Mouse (Mus musculus) CH12.LX (cell line): ENCODE measurements around the gene Pkp4. TPM values are rescaled to one million over a fixed set of nuclear protein-coding genes. Genes with fewer than 3 reads are reported as not detected.

Experiments used
- DNase-seq: peaks from one replicate; pipeline ENCODE4 v3.0.0-alpha.2; 2013; ENCODE audit errors: extremely low read depth
- H3K27ac ChIP-seq: 2 replicates; pipeline ENCODE4 v1.5.1; 2012; ENCODE audit warnings: low read depth, mild to moderate bottlenecking, control low read depth, moderate library complexity; ENCODE audit not compliant: insufficient read depth
- H3K27me3 ChIP-seq: replicated peaks from 2 replicates; pipeline ENCODE3; 2012; ENCODE audit warnings: inconsistent platforms
- H3K36me3 ChIP-seq, 2 experiments: replicated peaks in 1 of 2; 2 replicates each; pipeline versions ENCODE3 to v1.6.1; 2012; ENCODE audit warnings: inconsistent platforms in 1 of 2, low read length in 1 of 2, mild to moderate bottlenecking in 1 of 2, mixed read lengths in 1 of 2, moderate library complexity in 1 of 2; ENCODE audit not compliant: control insufficient read depth in 1 of 2, insufficient read depth in 1 of 2
- H3K4me1 ChIP-seq, 2 experiments: 2 replicates each; pipeline ENCODE4 v1.6.1; 2012; ENCODE audit warnings: inconsistent platforms in 1 of 2, moderate library complexity in 1 of 2; ENCODE audit not compliant: insufficient read depth in 2 of 2, control insufficient read depth in 1 of 2
- H3K4me2 ChIP-seq: 2 replicates; pipeline ENCODE4 v1.6.1; 2012; ENCODE audit warnings: low read depth, mild to moderate bottlenecking, control low read depth; ENCODE audit not compliant: poor library complexity, insufficient read depth, severe bottlenecking
- H3K4me3 ChIP-seq, 3 experiments: fragments of 150-350 bp in 1 of 3; sonication (generic) in 1 of 3; replicated peaks in 1 of 3; 2 replicates each; pipeline versions ENCODE3 to v1.5.1; 2011 to 2012; ENCODE audit warnings: low read depth in 2 of 3, low read length in 2 of 3, mild to moderate bottlenecking in 2 of 3, moderate library complexity in 2 of 3, control low read depth in 1 of 3, improper control_type of control experiment in 1 of 3, inconsistent platforms in 1 of 3, mixed read lengths in 1 of 3; ENCODE audit not compliant: poor library complexity in 1 of 3
- H3K79me2 ChIP-seq: replicated peaks from 2 replicates; pipeline ENCODE4 v1.6.1; 2012; ENCODE audit warnings: mild to moderate bottlenecking, moderate library complexity; ENCODE audit not compliant: control insufficient read depth, poor library complexity, insufficient read depth, severe bottlenecking; ENCODE audit errors: extremely low read depth
- H3K9ac ChIP-seq: 2 replicates; pipeline ENCODE4 v1.6.1; 2012; ENCODE audit warnings: low read depth, mild to moderate bottlenecking, control low read depth, moderate library complexity; ENCODE audit not compliant: insufficient read depth
- H3K9me3 ChIP-seq: replicated peaks from 2 replicates; pipeline ENCODE3; 2012; ENCODE audit warnings: low read length, inconsistent platforms, mixed read lengths
- BHLHE40 ChIP-seq: IDR thresholded peaks from 2 replicates; pipeline ENCODE4 v1.6.1; 2011; ENCODE audit warnings: mild to moderate bottlenecking, low read depth, low read length, improper control_type of control experiment
- CTCF ChIP-seq, 2 experiments: IDR thresholded peaks in 1 of 2; conservative IDR thresholded peaks in 1 of 2; 2 replicates each; pipeline ENCODE4 v1.5.1; 2011 to 2012; ENCODE audit warnings: low read depth in 2 of 2, low read length in 2 of 2, improper control_type of control experiment in 1 of 2, inconsistent platforms in 1 of 2, mild to moderate bottlenecking in 1 of 2, moderate library complexity in 1 of 2
- E2F4 ChIP-seq: IDR thresholded peaks from 2 replicates; pipeline ENCODE4 v1.6.1; 2011; ENCODE audit warnings: low read depth, low read length, improper control_type of control experiment; ENCODE audit not compliant: insufficient replicate concordance
- ETS1 ChIP-seq: conservative IDR thresholded peaks from 2 replicates; pipeline ENCODE4 v1.6.1; 2012; ENCODE audit warnings: low read depth, mild to moderate bottlenecking, inconsistent platforms, low read length, improper control_type of control experiment, moderate library complexity
- GABPA ChIP-seq: IDR thresholded peaks from 2 replicates; pipeline ENCODE4 v1.6.1; 2012; ENCODE audit warnings: low read depth, low read length, improper control_type of control experiment, inconsistent platforms; ENCODE audit not compliant: insufficient replicate concordance
- HCFC1 ChIP-seq: IDR thresholded peaks from 2 replicates; pipeline ENCODE4 v1.6.1; 2012; ENCODE audit warnings: low read depth, mild to moderate bottlenecking, inconsistent platforms, low read length, improper control_type of control experiment
- IRF4 ChIP-seq: IDR thresholded peaks from 2 replicates; pipeline ENCODE4 v1.6.1; 2014; ENCODE audit warnings: low read depth, mild to moderate bottlenecking, inconsistent platforms, low read length, improper control_type of control experiment
- JUN ChIP-seq: IDR thresholded peaks from 2 replicates; pipeline ENCODE4 v1.6.1; 2011; ENCODE audit warnings: low read depth, mild to moderate bottlenecking, low read length, improper control_type of control experiment, moderate library complexity; ENCODE audit not compliant: insufficient read depth
- MAFK ChIP-seq: IDR thresholded peaks from 2 replicates; pipeline ENCODE4 v1.6.1; 2011; ENCODE audit warnings: low read length, improper control_type of control experiment; ENCODE audit not compliant: insufficient replicate concordance
- MAX ChIP-seq: IDR thresholded peaks from 2 replicates; pipeline ENCODE4 v1.6.1; 2011; ENCODE audit warnings: low read length, improper control_type of control experiment
- MYC ChIP-seq: IDR thresholded peaks from 2 replicates; pipeline ENCODE4 v1.6.1; 2011; ENCODE audit warnings: low read depth, mild to moderate bottlenecking, improper control_type of control experiment, low read length
- PAX5 ChIP-seq: IDR thresholded peaks from 2 replicates; pipeline ENCODE4 v1.6.1; 2012; ENCODE audit warnings: low read length, inconsistent platforms, mixed read lengths
- SIN3A ChIP-seq: IDR thresholded peaks from 2 replicates; pipeline ENCODE4 v1.6.1; 2012; ENCODE audit warnings: low read length, improper control_type of control experiment, inconsistent platforms
- ZC3H11A ChIP-seq: IDR thresholded peaks from 2 replicates; pipeline ENCODE4 v1.6.1; 2012; ENCODE audit warnings: low read depth, mild to moderate bottlenecking, inconsistent platforms, low read length, improper control_type of control experiment
- ZMIZ1 ChIP-seq: IDR thresholded peaks from 2 replicates; pipeline ENCODE4 v1.6.1; 2012; ENCODE audit warnings: low read depth, mild to moderate bottlenecking, inconsistent platforms, low read length, improper control_type of control experiment
- ZNF384 ChIP-seq: IDR thresholded peaks from 2 replicates; pipeline ENCODE4 v1.6.1; 2012; ENCODE audit warnings: low read depth, low read length, improper control_type of control experiment, inconsistent platforms
- dilution Hi-C: fragments of 300-500 bp; cut with MboI; formaldehyde crosslinking; loops from 2 replicates; pipeline ENCODE4 v1.14.3; 2020; ENCODE audit warnings: low sequenced_read_pairs; ENCODE audit not compliant: extremely low pct_unique_long_range_greater_than_20kb, extremely low pct_ligation_motif_present
- in situ Hi-C: fragments of 300-500 bp; cut with MboI; formaldehyde crosslinking; loops from 3 replicates; pipeline ENCODE4 v1.14.3; 2019; ENCODE audit warnings: low sequenced_read_pairs, low pct_ligation_motif_present, low pct_unique_long_range_greater_than_20kb, mixed read lengths
- polyA plus RNA-seq: library from polyadenylated mRNA; unstranded; fragments of >175 nt; gene quantifications from 2 replicates; pipeline ENCODE4 v1.2.1, GENCODE M21; 2012; ENCODE audit warnings: low read depth; ENCODE audit not compliant: insufficient read length
- total RNA-seq, 2 experiments: library from RNA; depleted of rRNA; stranded (reverse); fragments of 300-350 nt in 1 of 2; fragments of >200 nt in 1 of 2; gene quantifications; 2 replicates each; pipeline ENCODE4 v1.2.3; 2012 to 2014

Pkp4 gene
- total and polyA plus RNA-seq, 3 experiments, result not detected

GRCm38 (mm10) chr2:59183541-59183940 is 22.9 kb downstream of the Pkp4 start:
- Histone ChIP-seq H3K4me2 (no peak overlapping the region), H3K79me2 (no peaks in the 10 kb centered on the region), H3K9me3 (peaks cover 66% of the 10 kb centered on the region), H3K27me3 (no peaks in the 10 kb centered on the region), H3K4me3 (no peak overlapping the region), H3K27ac (no peak overlapping the region), H3K9ac (no peak overlapping the region), H3K36me3 (no peaks in the 10 kb centered on the region), H3K4me1 (no peaks in the 10 kb centered on the region)
- no peak for DNase-seq
- in situ Hi-C loops, result no loop called here
- dilution Hi-C loops, result no loop called here
- no peak for TF ChIP-seq ETS1

DNA sequence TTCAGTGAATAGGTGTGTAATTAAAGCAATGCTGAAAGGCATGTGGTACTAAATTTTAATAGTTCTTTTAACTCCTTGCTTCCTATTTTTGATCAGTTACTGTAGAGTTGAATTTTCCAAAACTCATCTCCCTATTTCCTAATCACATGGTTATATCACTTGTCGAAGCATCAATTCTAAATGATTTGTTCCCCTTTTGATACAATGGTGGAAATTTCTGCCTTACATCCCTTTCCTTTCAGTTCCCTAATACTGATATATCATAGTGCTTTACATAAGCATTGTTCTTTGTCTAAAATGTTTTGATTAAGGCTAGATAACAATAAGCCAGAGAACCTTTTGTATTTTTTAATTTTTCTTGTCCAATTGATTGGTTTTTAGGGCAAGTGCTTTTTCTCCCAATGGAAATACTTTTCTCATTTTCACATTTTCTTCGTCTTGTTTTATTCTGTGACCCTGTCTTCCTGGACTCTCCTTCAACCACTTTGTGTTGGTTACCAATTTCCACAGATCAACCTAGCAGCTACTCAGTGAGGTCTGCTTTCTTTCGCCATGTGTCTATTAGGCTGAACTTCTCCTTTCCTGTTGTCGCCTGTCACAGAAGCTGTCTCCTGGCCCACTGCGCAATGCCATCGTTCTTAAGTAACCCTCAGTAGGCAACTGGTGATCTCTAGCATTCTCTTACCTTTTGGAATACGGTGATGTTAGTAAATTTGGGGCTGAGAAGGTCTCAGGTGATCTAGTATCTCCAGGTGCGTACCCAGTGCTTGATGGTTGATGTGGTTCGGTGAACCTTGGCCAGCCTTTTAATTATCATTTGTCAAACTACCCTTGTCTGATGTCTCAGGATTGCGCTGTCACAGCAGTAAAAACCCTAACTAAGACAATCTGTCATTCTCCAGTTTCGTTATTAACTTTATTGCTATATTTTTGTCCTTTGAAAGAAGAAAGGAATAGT is 23.7 kb downstream of the Pkp4 start:
- H3K4me3 ChIP-seq, result no peak overlapping the region
- H3K9me3 ChIP-seq, result peaks cover 63% of the 10 kb centered on the region
- no peaks in the 10 kb centered on the region for H3K4me1 ChIP-seq
- H3K9ac ChIP-seq, result no peak overlapping the region
- H3K79me2 ChIP-seq, result no peaks in the 10 kb centered on the region
- no peaks in the 10 kb centered on the region for H3K36me3 ChIP-seq
- TF ChIP-seq ZMIZ1, result no peak
- TF ChIP-seq ZC3H11A, result no peak
- no peak for TF ChIP-seq MYC
- TF ChIP-seq GABPA, result no peak
- no peak for TF ChIP-seq SIN3A
- no peak for TF ChIP-seq PAX5
- TF ChIP-seq ZNF384, result no peak
- no peak for TF ChIP-seq MAX
- no peak for TF ChIP-seq MAFK
- TF ChIP-seq HCFC1, result no peak
- TF ChIP-seq BHLHE40, result no peak
- TF ChIP-seq E2F4, result no peak
- no peak for TF ChIP-seq CTCF (conservative IDR thresholded peaks at IDR 0.05 in 1 of 2, IDR thresholded peaks at IDR 0.05 in 1 of 2; ENCODE audit: low read depth in 2 of 2, low read length in 2 of 2)
- TF ChIP-seq IRF4, result no peak
- no peak for TF ChIP-seq JUN
- TF ChIP-seq, all 38 proteins: peak for 0
- in situ Hi-C loops, result no loop called here
- Histone ChIP-seq H3K4me2 (no peak overlapping the region), H3K27me3 (no peaks in the 10 kb centered on the region), H3K27ac (no peak overlapping the region)
- dilution Hi-C loops, result no loop called here
- DNase-seq, result no peak
